Mouse (Mus musculus): Measurements from ENCODE around the gene Majin.

Majin gene

DNA sequence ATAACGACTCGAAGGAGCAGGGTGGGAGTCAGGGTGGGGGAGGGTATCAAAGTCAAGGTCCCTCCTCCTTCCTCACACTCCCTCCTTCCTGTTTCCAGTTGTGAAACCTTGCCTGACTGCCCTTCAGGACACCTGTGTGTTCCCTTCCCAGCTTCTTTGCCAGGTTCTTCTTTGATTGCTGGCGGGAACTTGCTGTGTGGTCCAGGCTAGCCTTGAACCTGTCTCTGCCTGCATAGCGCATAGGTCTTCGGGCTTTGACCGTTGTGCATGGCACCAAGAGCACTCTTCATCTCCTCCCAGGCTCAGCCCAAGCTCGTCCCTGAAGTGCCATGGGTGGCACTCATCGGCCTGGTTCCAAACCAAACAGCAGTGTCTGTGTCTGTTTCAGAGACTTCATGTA, 80.8 kb downstream of the Majin start:
- no peak for DNase-seq

DNA sequence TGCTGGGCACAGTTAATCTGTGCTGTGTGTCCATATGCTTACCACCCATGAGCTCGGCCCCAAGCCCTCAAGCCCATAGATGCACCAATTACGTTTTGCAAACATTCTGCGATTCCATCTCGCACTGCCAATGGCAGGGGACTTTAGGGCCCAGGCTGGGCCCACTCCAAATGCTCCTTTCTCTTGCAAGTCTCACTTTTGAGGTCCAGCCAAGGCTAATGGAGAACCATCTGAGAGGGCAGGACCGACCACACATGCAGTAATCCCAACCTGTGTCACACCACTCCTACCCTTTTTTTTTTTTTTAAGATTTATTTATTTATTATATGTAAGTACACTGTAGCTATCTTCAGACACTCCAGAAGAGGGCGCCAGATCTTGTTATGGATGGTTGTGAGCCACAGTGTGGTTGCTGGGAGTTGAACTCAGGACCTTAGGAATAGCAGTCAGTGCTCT, 81.6 kb downstream of the Majin start:
- no peak for DNase-seq

DNA sequence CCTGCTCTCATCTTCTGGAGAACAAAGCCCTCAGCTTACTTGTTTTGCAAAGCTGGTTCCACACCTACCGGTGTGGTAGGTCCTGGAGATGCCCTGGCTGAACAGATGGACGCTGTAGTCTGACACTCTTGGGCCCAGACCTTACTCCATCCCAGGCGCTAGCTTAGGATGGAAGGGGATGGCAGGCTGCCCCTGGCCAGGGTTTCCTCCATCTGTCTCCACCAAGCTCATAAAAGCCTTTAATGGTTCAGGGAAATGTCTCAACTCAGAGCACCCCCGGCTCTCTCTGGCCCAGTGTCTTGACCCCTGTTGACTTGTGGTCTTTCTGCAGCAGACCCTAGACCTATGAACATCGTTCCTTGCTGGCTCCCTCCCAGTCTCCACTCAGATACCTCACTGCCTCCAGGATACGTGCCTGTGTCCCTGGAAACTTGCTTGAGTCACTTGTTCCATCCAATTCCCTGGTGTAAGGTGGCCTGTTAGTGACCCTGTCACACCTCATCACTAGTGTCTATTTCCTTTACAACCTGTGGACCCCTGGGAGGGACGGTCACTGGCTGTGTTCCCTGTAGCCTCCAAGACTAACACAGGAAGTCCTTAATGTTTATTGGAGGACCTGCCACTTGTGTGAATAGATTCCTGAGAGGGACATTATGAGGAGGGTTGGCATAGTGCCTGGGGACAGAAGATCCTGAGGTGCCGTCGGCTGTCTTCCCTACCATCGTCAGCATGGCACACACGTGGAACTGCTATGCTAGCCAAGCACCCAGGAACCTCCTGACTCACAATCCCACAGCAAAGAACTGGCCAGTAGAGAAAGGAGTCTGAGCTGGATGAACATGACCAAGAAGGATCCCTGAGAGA, 83.3 kb downstream of the Majin start:
- no peak for DNase-seq

DNA sequence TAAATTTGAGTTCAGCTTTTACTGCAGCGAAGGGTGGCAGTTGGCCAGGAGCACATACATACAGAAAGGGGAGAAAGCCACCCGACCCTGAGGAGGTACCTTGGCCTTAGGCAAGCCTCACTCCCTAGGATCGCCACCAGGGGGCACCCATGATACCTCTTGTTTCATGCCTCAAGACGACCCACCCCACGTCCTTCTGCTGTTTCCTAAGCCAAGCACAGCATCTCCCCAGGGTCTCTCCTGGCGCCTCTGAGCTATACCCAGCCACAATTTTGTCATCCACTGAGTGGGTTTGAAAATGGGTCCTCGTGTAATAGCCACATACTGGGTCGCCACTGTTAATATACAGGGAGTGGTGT, 84.0 kb downstream of the Majin start:
- peak; percentile 89 for DNase-seq

DNA sequence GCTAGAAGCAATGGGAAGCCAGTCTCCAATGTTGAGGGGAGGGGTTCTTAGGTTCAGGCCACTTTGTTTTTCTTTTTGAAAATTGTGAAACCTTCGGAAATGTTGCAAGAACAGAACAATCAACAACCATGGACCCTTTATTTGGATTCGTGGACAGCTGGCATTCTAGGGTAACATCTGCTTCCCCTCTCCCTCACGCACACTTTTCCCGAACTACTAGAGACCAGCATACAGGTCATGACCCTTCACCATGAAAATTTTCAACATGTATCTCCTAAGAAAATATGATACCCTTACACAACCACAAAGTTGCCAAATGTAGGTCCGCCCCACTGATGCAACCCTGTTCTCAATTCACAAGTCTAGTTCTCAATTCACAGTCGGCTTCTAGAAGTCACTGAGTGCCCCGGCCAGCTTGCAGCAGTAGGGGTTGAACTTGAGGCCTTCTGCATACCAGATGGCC, 84.5 kb downstream of the Majin start:
- no peak for DNase-seq

DNA sequence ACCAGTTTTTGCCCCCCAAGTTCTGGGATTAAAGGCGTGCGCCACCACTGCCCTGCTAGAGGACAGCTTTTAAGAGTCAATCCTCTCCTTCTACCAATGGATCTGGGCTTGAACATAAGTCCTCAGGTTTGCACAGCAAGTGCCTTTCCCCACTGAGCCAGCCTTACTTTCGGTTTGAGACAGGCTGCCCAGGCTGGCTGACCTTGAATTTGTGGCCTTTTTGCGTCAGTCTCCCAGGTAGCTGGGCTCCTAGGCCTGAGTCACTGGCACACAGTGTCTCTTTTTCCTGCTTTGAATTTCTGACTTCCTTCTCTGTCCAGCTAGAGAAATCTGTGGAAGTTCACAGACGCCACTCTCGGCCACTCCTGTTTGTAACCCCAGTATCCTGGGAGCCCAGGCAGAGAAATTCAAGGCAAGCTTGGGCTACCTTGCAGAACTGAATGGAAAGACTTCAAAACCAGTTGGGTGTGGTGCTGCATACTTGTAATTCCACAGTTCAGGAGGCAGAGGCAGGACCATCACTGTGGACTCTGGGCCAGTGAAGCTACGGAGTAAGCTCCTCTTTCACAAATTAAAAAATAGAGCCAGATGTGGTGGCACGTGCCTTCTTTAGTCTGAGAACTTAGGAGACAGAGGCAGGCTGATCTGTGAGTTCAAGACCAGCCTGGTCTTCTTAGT, 85.7 kb downstream of the Majin start:
- DNase-seq = no peak

DNA sequence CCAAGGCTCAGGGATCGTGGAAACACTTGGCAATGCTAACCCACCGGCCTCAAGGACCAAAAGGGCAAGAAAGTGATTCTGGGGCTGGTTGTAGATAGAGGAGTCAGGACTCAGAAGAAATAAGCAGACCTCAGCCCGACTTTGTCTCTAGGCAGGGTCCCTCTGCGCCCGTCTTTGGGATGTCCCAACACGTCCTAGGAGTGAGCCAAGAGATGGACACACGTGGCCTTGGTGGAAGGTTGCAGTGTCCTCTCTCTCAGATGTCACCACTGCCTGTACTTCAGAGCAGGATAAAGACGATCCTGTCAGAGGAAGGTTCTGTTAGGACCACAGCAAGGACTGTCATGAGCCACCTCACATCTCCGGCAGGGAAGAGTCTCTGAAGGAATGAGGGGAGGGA, 86.5 kb downstream of the Majin start:
- no peak for DNase-seq

DNA sequence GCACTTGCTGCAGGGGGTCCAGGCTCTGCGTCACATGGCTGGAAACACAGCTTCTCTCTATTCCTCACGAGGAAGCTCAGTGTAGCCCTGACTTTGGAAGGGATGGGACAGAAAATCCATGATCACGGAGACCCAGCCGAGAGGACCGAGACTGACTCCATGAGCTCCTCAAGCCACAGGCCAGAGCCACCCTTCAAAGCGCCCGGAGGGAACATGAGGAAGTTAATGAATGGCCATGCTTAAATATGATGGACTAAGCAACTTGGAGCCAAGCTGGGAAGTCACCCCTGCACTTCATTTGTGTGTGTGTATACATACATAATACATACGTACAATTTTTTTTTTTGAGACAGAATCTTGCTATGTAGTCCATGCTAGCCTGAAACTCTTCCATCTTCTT, 87.0 kb downstream of the Majin start:
- no peak for DNase-seq

DNA sequence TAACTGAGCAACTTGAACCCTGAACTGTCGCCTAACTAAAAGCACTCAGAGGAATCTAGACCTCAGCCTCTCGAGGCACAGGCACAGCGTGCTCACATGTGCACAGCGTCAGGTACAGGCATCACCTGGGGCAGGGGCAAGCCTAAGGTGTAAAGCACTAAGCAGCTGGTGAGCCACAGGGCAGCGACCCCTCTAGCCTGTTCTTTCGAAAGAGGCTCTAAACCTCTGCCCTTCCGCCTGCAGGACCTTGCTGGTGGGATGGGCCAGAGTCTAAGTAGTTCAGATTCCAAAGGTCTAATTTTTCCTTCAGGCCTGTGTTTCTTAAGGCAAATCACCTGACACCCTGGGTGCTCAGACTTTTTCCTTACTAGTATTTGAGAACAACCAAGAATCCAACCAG, 87.9 kb downstream of the Majin start:
- peak; percentile 59 for DNase-seq

DNA sequence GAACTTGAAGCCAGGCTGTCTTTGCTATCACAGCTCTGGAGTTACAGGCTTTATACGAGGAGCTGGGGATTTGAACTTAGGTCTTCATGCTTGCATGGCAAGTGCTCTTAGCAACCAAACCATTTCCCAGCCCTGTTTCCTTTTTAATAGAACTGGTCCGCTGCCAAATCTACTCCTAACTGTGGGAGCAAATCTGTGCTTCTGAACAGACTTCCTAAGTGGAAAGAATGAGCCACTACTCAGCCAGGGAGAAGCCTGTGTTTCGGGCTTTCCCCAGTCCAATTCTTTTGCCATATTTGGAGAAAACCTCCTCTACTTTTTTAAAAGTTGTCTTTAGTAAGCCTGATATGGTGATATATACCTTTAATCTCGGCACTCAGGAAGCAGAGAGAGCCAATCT, 88.5 kb downstream of the Majin start:
- no peak for DNase-seq

DNA sequence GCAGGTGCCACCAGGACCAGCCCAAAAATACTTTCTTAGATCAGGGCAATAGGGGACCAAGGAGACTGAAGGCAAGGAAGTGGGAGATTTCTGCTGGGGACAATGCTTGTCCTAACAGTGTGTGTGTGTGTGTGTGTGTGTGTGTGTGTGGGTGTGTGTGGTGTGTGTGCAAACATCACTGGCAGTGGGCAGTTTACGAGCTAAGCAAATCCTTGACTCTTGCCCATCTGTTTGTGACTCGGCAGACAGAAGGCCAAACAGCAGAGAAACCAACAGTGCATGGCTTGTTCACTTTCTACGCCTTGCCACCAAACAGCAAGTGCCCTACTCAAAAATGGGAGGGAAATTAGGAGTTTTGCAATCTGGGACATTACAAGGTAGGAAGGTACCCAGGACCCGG, 89.4 kb downstream of the Majin start:
- no peak for DNase-seq

Data from kidney, adult 18-20 months (tissue).